Mouse (Mus musculus) heart, embryonic 16.5 days (tissue): ENCODE measurements around the gene Dok1. TPM values are rescaled to one million over a fixed set of nuclear protein-coding genes. Genes with fewer than 3 reads are reported as not detected.

Experiments
- ATAC-seq: fragments of 200-750 bp; cut with Nextera tagmentation; replicated peaks from 2 replicates; pipeline ENCODE4 v1.8.0; 2017; ENCODE audit warnings: moderate number of reproducible peaks; ENCODE audit not compliant: insufficient read depth, low FRiP score; ENCODE audit errors: extremely low read depth
- H3K27ac ChIP-seq: fragments of 300-500 bp; sonication (generic); 2 replicates; pipeline ENCODE4 v1.5.1; 2014; ENCODE audit warnings: mild to moderate bottlenecking, low read length, control low read depth, moderate library complexity
- H3K27me3 ChIP-seq: fragments of 300-500 bp; sonication (generic); 2 replicates; pipeline ENCODE4 v1.6.1; 2014; ENCODE audit warnings: low read length, mixed read lengths; ENCODE audit not compliant: control insufficient read depth, insufficient read depth
- H3K36me3 ChIP-seq: fragments of 300-500 bp; sonication (generic); 2 replicates; pipeline ENCODE4 v1.6.1; 2014; ENCODE audit not compliant: control insufficient read depth, insufficient read depth
- H3K4me1 ChIP-seq: fragments of 300-500 bp; sonication (generic); 2 replicates; pipeline ENCODE4 v1.6.1; 2014; ENCODE audit warnings: low read length, mixed read lengths; ENCODE audit not compliant: control insufficient read depth, insufficient read depth
- H3K4me2 ChIP-seq: fragments of 300-500 bp; sonication (generic); 2 replicates; pipeline ENCODE4 v1.6.1; 2014; ENCODE audit warnings: low read depth, mild to moderate bottlenecking, control low read depth, low read length
- H3K4me3 ChIP-seq: fragments of 300-500 bp; sonication (generic); 2 replicates; pipeline ENCODE4 v1.5.1; 2014; ENCODE audit warnings: mild to moderate bottlenecking, control low read depth, low read length
- H3K9ac ChIP-seq: fragments of 300-500 bp; sonication (generic); 2 replicates; pipeline ENCODE4 v1.6.1; 2014; ENCODE audit warnings: low read length, control low read depth
- H3K9me3 ChIP-seq: fragments of 300-500 bp; sonication (generic); replicated peaks from 2 replicates; pipeline ENCODE4 v1.6.1; 2016; ENCODE audit warnings: low read length; ENCODE audit not compliant: control insufficient read depth
- WGBS: fragments of 180-500 bp; shearing (Covaris S2); extraction: QIAGEN DNeasy Blood & Tissue Kit; methylation state at CpG from one replicate; pipeline ENCODE4 v1.1.7; 2014; 5-methylcytosine and 5-hydroxymethylcytosine counted together
- polyA plus RNA-seq: library from polyadenylated mRNA; unstranded; fragments of >200 nt; fragmentation: Nextera tagmentation; extraction: Ambion mirVana; gene quantifications from 2 replicates; pipeline ENCODE4 v1.2.1, GENCODE M21; 2015

Gene Dok1
- polyA plus RNA-seq, 1 experiment from 2014 or later: 9.5 TPM

- H3K4me1 ChIP-seq: no peaks in the 10 kb centered on the region; the same call in none of the 2 replicates
- no peak overlapping the region for H3K27ac ChIP-seq
- H3K4me3 ChIP-seq: no peak overlapping the region
- no peak overlapping the region for H3K9ac ChIP-seq
- no peaks in the 10 kb centered on the region for H3K27me3 ChIP-seq
- no peaks in the 10 kb centered on the region; the same call in 1 of the 2 replicates for H3K9me3 ChIP-seq
- no peaks in the 10 kb centered on the region for H3K36me3 ChIP-seq
- ATAC-seq: no peak
- 47% methylated on average over 12 of the region's 12 CpGs for WGBS
- no peak overlapping the region for H3K4me2 ChIP-seq
Measured at GRCm38 (mm10) chr6:83014482-83015466, 18.5 kb downstream of the Dok1 start.

- Histone ChIP-seq H3K27ac (no peak overlapping the region), H3K27me3 (no peaks in the 10 kb centered on the region), H3K4me1 (no peaks in the 10 kb centered on the region; the same call in none of the 2 replicates), H3K4me2 (no peak overlapping the region), H3K9ac (no peak overlapping the region), H3K4me3 (no peak overlapping the region), H3K36me3 (no peaks in the 10 kb centered on the region), H3K9me3 (no peaks in the 10 kb centered on the region; the same call in 1 of the 2 replicates)
- 75% methylated on average over 5 of the region's 5 CpGs for WGBS
- no peak for ATAC-seq
Measured at GRCm38 (mm10) chr6:83013444-83013843, 19.8 kb downstream of the Dok1 start.

GRCm38 (mm10) chr6:83011756-83012155, 21.5 kb downstream of the Dok1 start:
- no peaks in the 10 kb centered on the region; the same call in none of the 2 replicates for H3K4me1 ChIP-seq
- no peaks in the 10 kb centered on the region for H3K27me3 ChIP-seq
- H3K27ac ChIP-seq: no peak overlapping the region
- no peaks in the 10 kb centered on the region for H3K36me3 ChIP-seq
- ATAC-seq: no peak
- H3K4me2 ChIP-seq: no peak overlapping the region
- H3K9ac ChIP-seq: no peak overlapping the region
- H3K9me3 ChIP-seq: no peaks in the 10 kb centered on the region
- no peak overlapping the region for H3K4me3 ChIP-seq
- WGBS: 79% methylated on average over 6 of the region's 6 CpGs

GRCm38 (mm10) chr6:83011255-83011654, 22.0 kb downstream of the Dok1 start:
- Histone ChIP-seq H3K4me2 (no peak overlapping the region), H3K27ac (no peak overlapping the region), H3K4me3 (no peak overlapping the region), H3K9me3 (no peaks in the 10 kb centered on the region), H3K4me1 (no peaks in the 10 kb centered on the region; the same call in none of the 2 replicates), H3K9ac (no peak overlapping the region), H3K27me3 (no peaks in the 10 kb centered on the region), H3K36me3 (no peaks in the 10 kb centered on the region)
- WGBS: 83% methylated on average over 7 of the region's 7 CpGs
- ATAC-seq: no peak

GRCm38 (mm10) chr6:83010010-83010409, 23.3 kb downstream of the Dok1 start:
- Histone ChIP-seq H3K4me2 (peak overlapping the region; percentile 20; the same call in 1 of the 2 replicates), H3K4me3 (no peak overlapping the region), H3K27ac (no peak overlapping the region; the same call in 1 of the 2 replicates), H3K9ac (no peak overlapping the region; the same call in 1 of the 2 replicates), H3K9me3 (no peaks in the 10 kb centered on the region), H3K27me3 (no peaks in the 10 kb centered on the region), H3K4me1 (peaks cover 3% of the 10 kb centered on the region), H3K36me3 (no peaks in the 10 kb centered on the region)
- 37% methylated on average over 7 of the region's 7 CpGs for WGBS
- no peak for ATAC-seq

GRCm38 (mm10) chr6:83008659-83009058, 24.6 kb downstream of the Dok1 start:
- WGBS: 52% methylated on average over 3 of the region's 3 CpGs
- Histone ChIP-seq H3K36me3 (no peaks in the 10 kb centered on the region), H3K4me3 (no peak overlapping the region), H3K4me1 (peaks cover 10% of the 10 kb centered on the region), H3K27me3 (no peaks in the 10 kb centered on the region), H3K4me2 (no peak overlapping the region), H3K9ac (no peak overlapping the region), H3K27ac (no peak overlapping the region), H3K9me3 (no peaks in the 10 kb centered on the region)
- no peak for ATAC-seq

GRCm38 (mm10) chr6:83006114-83006513, 27.2 kb downstream of the Dok1 start:
- Histone ChIP-seq H3K9me3 (no peaks in the 10 kb centered on the region), H3K36me3 (no peaks in the 10 kb centered on the region), H3K27me3 (no peaks in the 10 kb centered on the region), H3K4me1 (peaks cover 10% of the 10 kb centered on the region), H3K4me3 (no peak overlapping the region), H3K27ac (no peak overlapping the region), H3K9ac (no peak overlapping the region), H3K4me2 (no peak overlapping the region)
- ATAC-seq: no peak
- 83% methylated on average over 6 of the region's 6 CpGs for WGBS

GRCm38 (mm10) chr6:83005444-83006011, 27.7 kb downstream of the Dok1 start:
- Histone ChIP-seq H3K4me2 (no peak overlapping the region), H3K27ac (peak overlapping the region; percentile 63), H3K4me3 (no peak overlapping the region), H3K36me3 (no peaks in the 10 kb centered on the region), H3K4me1 (peaks cover 10% of the 10 kb centered on the region), H3K9me3 (no peaks in the 10 kb centered on the region), H3K27me3 (no peaks in the 10 kb centered on the region), H3K9ac (no peak overlapping the region)
- ATAC-seq: no peak
- WGBS: 87% methylated on average over 10 of the region's 10 CpGs

GRCm38 (mm10) chr6:83004872-83005271, 28.4 kb downstream of the Dok1 start:
- 31% methylated on average over 7 of the region's 7 CpGs for WGBS

More at GRCm38 (mm10) chr6:83004872-83005271, 28.4 kb downstream of the Dok1 start:
- Histone ChIP-seq H3K9ac (0 out of 2 replicates have a peak overlapping the region, but pooled peaks have one; percentile 2), H3K9me3 (no peaks in the 10 kb centered on the region), H3K27me3 (no peaks in the 10 kb centered on the region), H3K27ac (peak overlapping the region; percentile 63), H3K4me3 (no peak overlapping the region), H3K4me2 (peak overlapping the region; percentile 21), H3K36me3 (no peaks in the 10 kb centered on the region), H3K4me1 (peaks cover 13% of the 10 kb centered on the region)
- ATAC-seq: peak; percentile 63; the same call in 1 of the 2 replicates
